Mouse (Mus musculus): Measurements from ENCODE around the gene Ogfr.

DNA sequence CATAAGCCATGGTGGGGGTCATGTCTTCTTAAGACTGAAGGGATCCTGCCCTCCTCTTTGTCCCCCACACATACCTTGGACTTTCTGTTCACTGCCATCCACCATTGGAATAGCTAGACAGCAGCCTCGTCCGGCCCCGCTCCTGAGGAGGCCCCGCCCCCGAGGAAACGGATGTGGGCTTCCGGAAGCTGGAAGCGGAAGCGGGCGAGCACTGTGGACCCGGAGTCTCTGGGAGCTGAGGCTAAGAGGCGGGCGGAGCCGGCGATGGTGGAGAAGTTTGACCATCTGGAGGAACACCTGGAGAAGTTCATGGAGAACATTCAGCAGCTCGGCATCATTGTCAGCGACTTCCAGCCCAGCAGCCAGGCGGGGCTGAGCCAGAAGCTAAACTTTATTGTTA, 44.0 kb upstream of the Ogfr start:
- TF ChIP-seq POLR2A (IDR thresholded peaks at IDR 0.05; ENCODE audit: control insufficient read depth, extremely low read depth, insufficient read depth, low read length, poor library complexity) (no peak), CTCF (IDR thresholded peaks at IDR 0.05; ENCODE audit: borderline replicate concordance, control insufficient read depth, extremely low read depth, insufficient read depth, low read length, poor library complexity) (no peak)

All from thymus, adult 2 months (tissue).